Mouse (Mus musculus) limb, embryonic 10.5 days (tissue): Measurements from ENCODE around the gene Mapk1. TPM values are rescaled to one million over a fixed set of nuclear protein-coding genes. Genes with fewer than 3 reads are reported as not detected.

Experiments used
- DNase-seq: peaks from one replicate; pipeline ENCODE4 v3.0.0-alpha.2; 2017; ENCODE audit warnings: low spot score
- H3K27ac ChIP-seq: fragments of 300-500 bp; sonication (generic); 2 replicates; pipeline ENCODE4 v1.5.1; 2016; ENCODE audit warnings: mild to moderate bottlenecking
- H3K27me3 ChIP-seq: fragments of 300-500 bp; sonication (generic); 2 replicates; pipeline ENCODE4 v1.6.1; 2016; ENCODE audit warnings: low read depth, mild to moderate bottlenecking; ENCODE audit not compliant: poor library complexity, severe bottlenecking
- H3K36me3 ChIP-seq: fragments of 300-500 bp; sonication (generic); 2 replicates; pipeline ENCODE4 v1.6.1; 2016; ENCODE audit warnings: mild to moderate bottlenecking, moderate library complexity
- H3K4me1 ChIP-seq: fragments of 300-500 bp; sonication (generic); 2 replicates; pipeline ENCODE4 v1.6.1; 2016
- H3K4me3 ChIP-seq: fragments of 300-500 bp; sonication (generic); 2 replicates; pipeline ENCODE4 v1.5.1; 2016; ENCODE audit warnings: mild to moderate bottlenecking, moderate library complexity
- H3K9me3 ChIP-seq: fragments of 300-500 bp; sonication (generic); replicated peaks from 2 replicates; pipeline ENCODE4 v1.6.1; 2016; ENCODE audit warnings: mild to moderate bottlenecking
- WGBS: fragments of 180-500 bp; shearing (Covaris S2); methylation state at CpG from one replicate; pipeline ENCODE4 v1.1.7; 2016; 5-methylcytosine and 5-hydroxymethylcytosine counted together
- polyA plus RNA-seq: library from polyadenylated mRNA; unstranded; fragments of >200 nt; fragmentation: Nextera tagmentation; extraction: Ambion mirVana; gene quantifications from 2 replicates; pipeline ENCODE4 v1.2.1, GENCODE M21; 2016

The Mapk1 gene
- polyA plus RNA-seq, 1 experiment from 2014 or later, result 138 TPM

DNA sequence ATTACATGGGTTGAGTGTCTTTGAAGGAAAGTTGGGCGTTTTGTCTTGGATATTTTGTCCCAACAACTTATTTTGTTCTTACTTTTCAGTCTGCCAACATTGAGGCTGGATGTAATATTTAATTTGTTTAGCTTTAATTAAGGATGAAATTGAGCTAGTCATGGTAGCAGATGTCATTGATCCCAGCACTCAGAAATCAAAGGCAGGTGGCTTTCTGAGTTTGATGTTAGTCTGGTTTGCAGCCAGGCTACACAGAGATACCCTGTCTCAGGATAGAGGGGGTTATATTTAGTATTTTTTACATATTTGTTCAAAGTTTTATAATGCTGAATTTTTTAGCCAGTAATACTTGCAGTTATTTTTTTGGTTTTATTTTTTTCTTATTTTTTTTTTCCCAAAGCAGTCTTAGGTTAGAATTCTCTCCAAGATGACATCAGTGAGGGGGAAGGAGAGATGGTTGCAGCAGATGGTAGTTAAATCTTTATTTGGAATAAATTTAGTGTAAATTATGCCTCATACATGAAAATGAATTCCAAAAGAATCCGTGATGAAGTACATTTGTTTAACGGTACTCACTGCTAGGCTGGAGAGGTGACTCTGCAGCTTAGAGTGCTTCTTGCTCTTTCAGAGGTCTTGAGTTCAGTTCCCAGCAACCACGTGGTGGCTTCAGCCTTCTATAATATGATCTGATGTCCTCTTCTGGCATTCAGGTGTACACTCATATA is 47.0 kb downstream of the Mapk1 start:
- Histone ChIP-seq H3K27me3 (no peaks in the 10 kb centered on the region), H3K9me3 (no peaks in the 10 kb centered on the region), H3K27ac (no peak overlapping the region), H3K36me3 (peaks cover 91% of the 10 kb centered on the region), H3K4me1 (no peaks in the 10 kb centered on the region), H3K4me3 (no peak overlapping the region)
- no peak for DNase-seq
- WGBS, result 95% methylated on average over 4 of the region's 4 CpGs

GRCm38 (mm10) chr16:17033754-17034153 is 50.6 kb downstream of the Mapk1 start:
- Histone ChIP-seq H3K36me3 (peaks cover 90% of the 10 kb centered on the region), H3K4me1 (no peaks in the 10 kb centered on the region), H3K9me3 (no peaks in the 10 kb centered on the region), H3K27ac (no peak overlapping the region), H3K27me3 (no peaks in the 10 kb centered on the region), H3K4me3 (no peak overlapping the region)
- no peak for DNase-seq
- WGBS, result 96% methylated on average over 2 of the region's 2 CpGs

DNA sequence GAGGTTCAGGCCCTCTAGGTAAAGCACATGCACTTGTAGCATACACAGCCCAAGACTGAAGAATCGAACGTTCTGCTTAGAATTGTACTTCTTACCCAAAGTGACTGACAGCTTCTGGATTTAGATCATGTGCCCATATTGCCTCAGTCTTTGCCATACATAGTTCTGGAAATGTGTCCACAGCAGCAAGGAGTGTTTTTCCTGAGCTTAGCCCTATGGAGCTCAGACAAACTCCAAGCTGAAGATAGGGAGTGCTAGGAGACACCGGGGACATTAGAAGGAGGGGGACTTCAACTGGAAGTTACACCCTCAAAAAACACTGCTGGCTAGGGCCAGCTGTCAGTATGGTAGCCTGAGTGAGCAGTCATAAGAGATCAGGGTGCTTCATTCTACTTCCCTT is 57.5 kb downstream of the Mapk1 start:
- Histone ChIP-seq H3K27ac (no peak overlapping the region), H3K4me3 (no peak overlapping the region), H3K4me1 (no peaks in the 10 kb centered on the region), H3K27me3 (no peaks in the 10 kb centered on the region), H3K36me3 (peaks cover 99% of the 10 kb centered on the region), H3K9me3 (no peaks in the 10 kb centered on the region)
- no peak for DNase-seq
- 96% methylated on average over 3 of the region's 3 CpGs for WGBS

- DNase-seq, result no peak
- H3K4me3 ChIP-seq, result no peak overlapping the region
- H3K4me1 ChIP-seq, result no peaks in the 10 kb centered on the region
- 96% methylated on average over 1 of the region's 1 CpGs for WGBS
- no peak overlapping the region for H3K27ac ChIP-seq
- H3K27me3 ChIP-seq, result no peaks in the 10 kb centered on the region
- H3K36me3 ChIP-seq, result peaks cover 99% of the 10 kb centered on the region
- no peaks in the 10 kb centered on the region for H3K9me3 ChIP-seq
Measured at GRCm38 (mm10) chr16:17041417-17041816, 58.2 kb downstream of the Mapk1 start.

DNA sequence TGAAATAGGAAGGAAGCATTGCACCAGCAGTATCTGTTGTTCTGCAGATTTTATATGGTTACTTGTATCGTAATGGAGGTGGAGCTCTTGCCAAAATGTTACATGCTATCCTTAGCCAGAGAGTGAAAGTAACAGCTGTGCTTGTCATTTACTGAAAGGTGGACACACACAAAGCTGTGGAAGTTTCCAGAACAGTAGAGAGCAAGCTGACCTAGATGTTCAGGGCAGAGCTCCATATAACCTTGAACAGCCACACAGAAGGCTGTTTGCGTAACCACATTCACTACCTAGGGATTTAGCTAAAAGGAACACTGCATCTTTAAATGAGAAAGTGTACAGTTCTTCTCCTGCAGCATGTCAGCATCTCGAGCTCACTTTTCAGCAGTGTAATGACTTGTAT is 61.1 kb downstream of the Mapk1 start:
- Histone ChIP-seq H3K4me3 (no peak overlapping the region), H3K27me3 (no peaks in the 10 kb centered on the region), H3K36me3 (peaks cover 95% of the 10 kb centered on the region), H3K27ac (no peak overlapping the region), H3K4me1 (no peaks in the 10 kb centered on the region), H3K9me3 (no peaks in the 10 kb centered on the region)
- 93% methylated on average over 3 of the region's 3 CpGs for WGBS
- DNase-seq, result no peak

- H3K4me3 ChIP-seq, result no peak overlapping the region
- no peak overlapping the region for H3K27ac ChIP-seq
- no peaks in the 10 kb centered on the region for H3K9me3 ChIP-seq
- peaks cover 95% of the 10 kb centered on the region for H3K36me3 ChIP-seq
- no peaks in the 10 kb centered on the region for H3K4me1 ChIP-seq
- no peaks in the 10 kb centered on the region for H3K27me3 ChIP-seq
- DNase-seq, result no peak
- WGBS, result 90% methylated on average over 3 of the region's 3 CpGs
Measured at GRCm38 (mm10) chr16:17045287-17045686, 62.1 kb downstream of the Mapk1 start.

GRCm38 (mm10) chr16:17049886-17050285 is 66.7 kb downstream of the Mapk1 start:
- no peak for DNase-seq
- H3K9me3 ChIP-seq, result no peaks in the 10 kb centered on the region
- peaks cover 55% of the 10 kb centered on the region for H3K36me3 ChIP-seq
- peaks cover 3% of the 10 kb centered on the region; the same call in 1 of the 2 replicates for H3K4me1 ChIP-seq
- 98% methylated on average over 1 of the region's 1 CpGs for WGBS
- H3K27ac ChIP-seq, result no peak overlapping the region
- H3K4me3 ChIP-seq, result no peak overlapping the region
- H3K27me3 ChIP-seq, result no peaks in the 10 kb centered on the region

DNA sequence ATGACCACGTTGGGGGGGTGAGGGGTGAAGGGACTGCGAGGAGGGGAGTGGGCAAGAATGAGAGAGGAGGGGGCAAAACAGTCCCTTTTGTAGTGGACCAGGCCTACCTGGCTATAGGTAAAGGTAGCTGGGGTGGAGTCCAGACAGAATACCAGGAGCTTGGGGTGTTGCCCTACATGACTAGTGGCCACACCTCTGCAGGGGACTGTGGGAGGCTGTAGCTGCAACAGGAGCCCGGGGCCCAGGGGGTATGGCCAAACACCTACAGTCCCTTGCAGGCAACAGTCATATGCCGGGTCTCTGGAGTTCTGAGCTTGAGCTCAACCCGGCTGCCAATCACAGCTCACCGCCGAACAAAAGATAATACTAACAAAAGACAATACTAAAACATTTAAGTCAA is 68.9 kb downstream of the Mapk1 start:
- H3K9me3 ChIP-seq, result no peaks in the 10 kb centered on the region
- H3K4me1 ChIP-seq, result peaks cover 3% of the 10 kb centered on the region; the same call in 1 of the 2 replicates
- H3K27me3 ChIP-seq, result no peaks in the 10 kb centered on the region
- no peak overlapping the region for H3K27ac ChIP-seq
- no peak overlapping the region for H3K4me3 ChIP-seq
- H3K36me3 ChIP-seq, result peaks cover 35% of the 10 kb centered on the region
- no peak for DNase-seq
- WGBS, result 81% methylated on average over 7 of the region's 7 CpGs

- Histone ChIP-seq H3K4me3 (no peak overlapping the region), H3K36me3 (peaks cover 17% of the 10 kb centered on the region), H3K4me1 (peaks cover 3% of the 10 kb centered on the region; the same call in 1 of the 2 replicates), H3K27ac (no peak overlapping the region), H3K27me3 (no peaks in the 10 kb centered on the region), H3K9me3 (no peaks in the 10 kb centered on the region)
- 81% methylated on average over 3 of the region's 3 CpGs for WGBS
- DNase-seq, result no peak
Measured at GRCm38 (mm10) chr16:17053903-17054302, 70.7 kb downstream of the Mapk1 start.

- Histone ChIP-seq H3K4me3 (no peak overlapping the region), H3K4me1 (peaks cover 3% of the 10 kb centered on the region; the same call in 1 of the 2 replicates), H3K36me3 (0 out of 2 replicates have a peak, but pooled peaks cover 3% of the 10 kb centered on the region), H3K9me3 (no peaks in the 10 kb centered on the region), H3K27me3 (no peaks in the 10 kb centered on the region), H3K27ac (no peak overlapping the region)
- DNase-seq, result no peak
- WGBS, result 81% methylated on average over 3 of the region's 3 CpGs
Measured at GRCm38 (mm10) chr16:17055584-17055983, 72.4 kb downstream of the Mapk1 start.

GRCm38 (mm10) chr16:17062338-17062737 is 79.2 kb downstream of the Mapk1 start:
- no peak overlapping the region for H3K27ac ChIP-seq
- WGBS, result 73% methylated on average over 1 of the region's 1 CpGs
- no peak for DNase-seq
- H3K4me1 ChIP-seq, result no peaks in the 10 kb centered on the region
- no peaks in the 10 kb centered on the region for H3K9me3 ChIP-seq
- no peaks in the 10 kb centered on the region for H3K36me3 ChIP-seq
- H3K4me3 ChIP-seq, result no peak overlapping the region
- H3K27me3 ChIP-seq, result no peaks in the 10 kb centered on the region

DNA sequence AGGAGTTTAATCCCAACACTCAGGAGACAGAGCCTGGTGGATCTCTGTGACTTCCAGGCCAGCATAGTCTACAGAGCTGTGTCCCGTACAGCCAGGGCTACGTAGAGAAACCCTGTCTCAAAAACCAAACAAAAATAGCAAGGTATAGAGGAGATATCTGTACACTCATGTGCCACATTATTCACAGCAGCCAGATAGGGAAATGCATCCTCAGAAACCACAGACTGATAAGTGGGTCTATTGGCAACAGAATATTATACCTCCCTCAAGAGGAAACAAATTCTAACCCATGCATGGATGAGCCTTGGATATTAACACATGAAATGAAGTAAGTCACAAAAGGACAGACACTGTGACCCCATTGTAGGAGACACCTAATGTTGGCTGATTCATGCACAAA is 84.4 kb downstream of the Mapk1 start:
- Histone ChIP-seq H3K27ac (no peak overlapping the region), H3K27me3 (no peaks in the 10 kb centered on the region), H3K4me3 (no peak overlapping the region), H3K4me1 (peaks cover 19% of the 10 kb centered on the region), H3K36me3 (peaks cover 14% of the 10 kb centered on the region), H3K9me3 (no peaks in the 10 kb centered on the region)
- WGBS, result 93% methylated on average over 2 of the region's 2 CpGs
- DNase-seq, result no peak

DNA sequence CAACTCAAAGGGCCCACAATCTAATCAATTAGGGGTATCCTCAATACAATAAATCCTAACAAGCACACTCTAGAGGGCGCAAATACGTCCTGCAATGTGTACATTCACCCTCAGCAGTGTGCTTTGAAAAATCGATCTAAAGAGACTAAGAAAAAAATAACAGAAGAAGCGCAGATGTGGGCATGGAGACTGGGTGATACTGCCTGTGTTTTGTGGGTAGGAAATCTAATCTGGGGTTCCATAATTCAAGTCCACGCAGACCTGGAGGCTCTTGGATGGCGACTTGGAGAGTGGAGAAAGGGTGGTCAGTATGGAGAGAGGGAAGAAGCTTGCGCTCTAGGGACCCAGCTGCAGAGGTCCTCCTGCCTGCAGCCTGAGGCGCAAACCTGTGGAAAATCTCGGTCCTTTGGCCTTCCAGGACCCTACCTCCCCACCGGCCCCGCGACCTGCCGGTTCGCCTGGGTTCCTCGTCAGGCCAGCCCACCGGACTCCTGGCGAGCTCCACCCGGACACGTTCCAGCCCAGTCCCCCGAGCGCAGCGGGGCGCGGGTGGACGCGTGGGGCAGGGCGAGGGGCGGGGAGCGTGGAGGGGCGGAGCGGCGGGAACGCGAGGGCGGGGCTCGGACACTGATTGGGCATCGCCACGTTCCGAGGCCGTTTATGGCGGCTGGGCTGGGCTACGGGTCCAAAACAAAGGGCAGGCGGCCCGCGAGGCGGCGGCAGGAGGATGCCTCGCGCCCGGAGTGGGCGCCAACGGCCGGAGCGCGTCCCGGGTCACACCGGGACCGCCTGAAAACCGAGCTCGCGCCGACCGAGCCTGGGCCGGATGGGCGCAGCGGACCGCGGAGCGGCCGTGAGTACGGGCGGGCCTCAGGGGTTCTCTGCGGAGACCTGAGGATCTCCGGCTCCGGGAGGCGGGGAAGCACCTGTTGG is 86.6 kb downstream of the Mapk1 start, which contains the start of gene Ypel1:
Gene Ypel1, plus strand, starts transcription at position 186 of the 933 bp plus-strand sequence.
- no peaks in the 10 kb centered on the region for H3K9me3 ChIP-seq
- H3K27me3 ChIP-seq, result no peaks in the 10 kb centered on the region
- DNase-seq, result peak; percentile 95
- peaks cover 19% of the 10 kb centered on the region for H3K4me1 ChIP-seq
- under 1% methylated on average over 76 of the region's 76 CpGs for WGBS
- H3K27ac ChIP-seq, result peak within 1 kb of the TSS; percentile 98
- peaks cover 34% of the 10 kb centered on the region for H3K36me3 ChIP-seq
- peak within 1 kb of the TSS; percentile 91 for H3K4me3 ChIP-seq
